Mouse (Mus musculus) ES-Bruce4 (cell line): Measurements from ENCODE around the gene Slc25a48.

ENCODE experiments used
- CTCF ChIP-seq: IDR thresholded peaks from one replicate; pipeline ENCODE4 v1.8.1; 2011; ENCODE audit warnings: low read depth, low read length
- EP300 ChIP-seq: IDR thresholded peaks from 2 replicates; pipeline ENCODE4 v1.6.1; 2011; ENCODE audit warnings: low read depth, low read length; ENCODE audit not compliant: insufficient read depth
- POLR2A ChIP-seq: IDR thresholded peaks from one replicate; pipeline ENCODE4 v1.8.1; 2011; ENCODE audit warnings: low read length; ENCODE audit not compliant: insufficient read depth

- no peak for TF ChIP-seq POLR2A
- no peak for TF ChIP-seq CTCF
- no peak for TF ChIP-seq EP300
Measured at GRCm38 (mm10) chr13:56412286-56412873, 25.8 kb upstream of the Slc25a48 start.
